Mouse (Mus musculus): ENCODE results near the gene Mipep. TPM values are rescaled to one million over a fixed set of nuclear protein-coding genes. Genes with fewer than 3 reads are reported as not detected.

Gene Mipep
- polyA plus RNA-seq, 1 experiment from 2014 or later, result 20.8 TPM

GRCm38 (mm10) chr14:60818045-60818444 is 33.7 kb downstream of the Mipep start:
- Histone ChIP-seq H3K9me3 (no peaks in the 10 kb centered on the region), H3K4me1 (replicated peaks) (no peaks in the 10 kb centered on the region), H3K36me3 (peaks cover 29% of the 10 kb centered on the region), H3K4me3 (no peak overlapping the region), H3K27ac (no peak overlapping the region), H3K27me3 (ENCODE audit: insufficient read depth, poor library complexity, severe bottlenecking) (no peaks in the 10 kb centered on the region)
- no peak for DNase-seq (ENCODE audit: low spot score)
- 86% methylated on average over 5 of the region's 5 CpGs for WGBS

- H3K9me3 ChIP-seq, result peaks cover 10% of the 10 kb centered on the region
- 93% methylated on average over 2 of the region's 2 CpGs for WGBS
- no peak overlapping the region for H3K27ac ChIP-seq
- no peaks in the 10 kb centered on the region for H3K27me3 ChIP-seq (ENCODE audit: insufficient read depth, poor library complexity, severe bottlenecking)
- no peak overlapping the region for H3K4me3 ChIP-seq
- no peak for DNase-seq (ENCODE audit: low spot score)
- no peaks in the 10 kb centered on the region for H3K4me1 ChIP-seq (replicated peaks)
- peaks cover 50% of the 10 kb centered on the region for H3K36me3 ChIP-seq
Measured at GRCm38 (mm10) chr14:60830096-60830495, 45.7 kb downstream of the Mipep start.

- WGBS, result 66% methylated on average over 6 of the region's 6 CpGs
- H3K27ac ChIP-seq, result no peak overlapping the region
- no peak for DNase-seq (ENCODE audit: low spot score)
- H3K36me3 ChIP-seq, result peaks cover 34% of the 10 kb centered on the region
- H3K27me3 ChIP-seq (ENCODE audit: insufficient read depth, poor library complexity, severe bottlenecking), result no peaks in the 10 kb centered on the region
- peaks cover 5% of the 10 kb centered on the region for H3K9me3 ChIP-seq
- peaks cover 3% of the 10 kb centered on the region for H3K4me1 ChIP-seq (replicated peaks)
- H3K4me3 ChIP-seq, result no peak overlapping the region
Measured at GRCm38 (mm10) chr14:60836709-60837108, 52.3 kb downstream of the Mipep start.

GRCm38 (mm10) chr14:60839654-60840053 is 55.3 kb downstream of the Mipep start:
- no peak for DNase-seq (ENCODE audit: low spot score)
- WGBS, result 93% methylated on average over 8 of the region's 8 CpGs
- no peak overlapping the region for H3K4me3 ChIP-seq
- peaks cover 9% of the 10 kb centered on the region for H3K4me1 ChIP-seq (replicated peaks)
- no peak overlapping the region for H3K27ac ChIP-seq
- H3K36me3 ChIP-seq, result peaks cover 16% of the 10 kb centered on the region
- no peaks in the 10 kb centered on the region for H3K27me3 ChIP-seq (ENCODE audit: insufficient read depth, poor library complexity, severe bottlenecking)
- no peaks in the 10 kb centered on the region for H3K9me3 ChIP-seq

- H3K27ac ChIP-seq, result no peak overlapping the region
- H3K4me3 ChIP-seq, result no peak overlapping the region
- 76% methylated on average over 14 of the region's 14 CpGs for WGBS
- no peak for DNase-seq (ENCODE audit: low spot score)
- peaks cover 14% of the 10 kb centered on the region for H3K4me1 ChIP-seq (replicated peaks)
- no peaks in the 10 kb centered on the region for H3K9me3 ChIP-seq
- H3K27me3 ChIP-seq (ENCODE audit: insufficient read depth, poor library complexity, severe bottlenecking), result no peaks in the 10 kb centered on the region
- peaks cover 21% of the 10 kb centered on the region for H3K36me3 ChIP-seq
Measured at GRCm38 (mm10) chr14:60841977-60842659, 57.7 kb downstream of the Mipep start.

- H3K36me3 ChIP-seq, result peaks cover 20% of the 10 kb centered on the region
- no peak for DNase-seq (ENCODE audit: low spot score)
- no peak overlapping the region for H3K4me3 ChIP-seq
- H3K27me3 ChIP-seq (ENCODE audit: insufficient read depth, poor library complexity, severe bottlenecking), result no peaks in the 10 kb centered on the region
- no peak overlapping the region for H3K27ac ChIP-seq
- 93% methylated on average over 7 of the region's 7 CpGs for WGBS
- no peaks in the 10 kb centered on the region for H3K9me3 ChIP-seq
- peaks cover 14% of the 10 kb centered on the region for H3K4me1 ChIP-seq (replicated peaks)
Measured at GRCm38 (mm10) chr14:60843596-60843995, 59.2 kb downstream of the Mipep start.

- no peaks in the 10 kb centered on the region for H3K27me3 ChIP-seq (ENCODE audit: insufficient read depth, poor library complexity, severe bottlenecking)
- H3K36me3 ChIP-seq, result peaks cover 37% of the 10 kb centered on the region
- H3K4me3 ChIP-seq, result no peak overlapping the region
- no peak for DNase-seq (ENCODE audit: low spot score)
- no peak overlapping the region for H3K27ac ChIP-seq
- H3K9me3 ChIP-seq, result no peaks in the 10 kb centered on the region
- WGBS, result 66% methylated on average over 10 of the region's 10 CpGs
- H3K4me1 ChIP-seq (replicated peaks), result peaks cover 14% of the 10 kb centered on the region
Measured at GRCm38 (mm10) chr14:60845261-60846045, 61.1 kb downstream of the Mipep start.

- peaks cover 42% of the 10 kb centered on the region for H3K36me3 ChIP-seq
- no peaks in the 10 kb centered on the region for H3K9me3 ChIP-seq
- no peak for DNase-seq (ENCODE audit: low spot score)
- H3K4me1 ChIP-seq (replicated peaks), result peaks cover 14% of the 10 kb centered on the region
- no peak overlapping the region for H3K27ac ChIP-seq
- 93% methylated on average over 5 of the region's 5 CpGs for WGBS
- no peak overlapping the region for H3K4me3 ChIP-seq
- no peaks in the 10 kb centered on the region for H3K27me3 ChIP-seq (ENCODE audit: insufficient read depth, poor library complexity, severe bottlenecking)
Measured at GRCm38 (mm10) chr14:60846174-60846573, 61.8 kb downstream of the Mipep start.

GRCm38 (mm10) chr14:60848194-60848593 is 63.8 kb downstream of the Mipep start:
- Histone ChIP-seq H3K27ac (no peak overlapping the region), H3K4me1 (replicated peaks) (peaks cover 5% of the 10 kb centered on the region; the same call in 1 of the 2 replicates), H3K9me3 (no peaks in the 10 kb centered on the region), H3K36me3 (peaks cover 54% of the 10 kb centered on the region), H3K4me3 (no peak overlapping the region), H3K27me3 (ENCODE audit: insufficient read depth, poor library complexity, severe bottlenecking) (no peaks in the 10 kb centered on the region)
- no peak for DNase-seq (ENCODE audit: low spot score)
- WGBS, result 95% methylated on average over 5 of the region's 5 CpGs

- DNase-seq (ENCODE audit: low spot score), result no peak
- WGBS, result 90% methylated on average over 14 of the region's 14 CpGs
- Histone ChIP-seq H3K27me3 (ENCODE audit: insufficient read depth, poor library complexity, severe bottlenecking) (no peaks in the 10 kb centered on the region), H3K27ac (no peak overlapping the region), H3K4me1 (replicated peaks) (peaks cover 5% of the 10 kb centered on the region; the same call in 1 of the 2 replicates), H3K9me3 (no peaks in the 10 kb centered on the region), H3K4me3 (no peak overlapping the region), H3K36me3 (peaks cover 60% of the 10 kb centered on the region)
Measured at GRCm38 (mm10) chr14:60850101-60850500, 65.7 kb downstream of the Mipep start.

GRCm38 (mm10) chr14:60851632-60852031 is 67.3 kb downstream of the Mipep start:
- 90% methylated on average over 5 of the region's 5 CpGs for WGBS

GRCm38 (mm10) chr14:60856199-60856912 is 72.0 kb downstream of the Mipep start:
- H3K9me3 ChIP-seq, result no peaks in the 10 kb centered on the region
- no peak for DNase-seq (ENCODE audit: low spot score)
- peaks cover 32% of the 10 kb centered on the region for H3K36me3 ChIP-seq
- H3K4me3 ChIP-seq, result no peak overlapping the region
- H3K27me3 ChIP-seq (ENCODE audit: insufficient read depth, poor library complexity, severe bottlenecking), result no peaks in the 10 kb centered on the region
- WGBS, result 85% methylated on average over 7 of the region's 7 CpGs
- H3K4me1 ChIP-seq (replicated peaks), result 0 out of 2 replicates have a peak, but pooled peaks cover 4% of the 10 kb centered on the region
- H3K27ac ChIP-seq, result no peak overlapping the region

More at GRCm38 (mm10) chr14:60851632-60852031, 67.3 kb downstream of the Mipep start:
- H3K27me3 ChIP-seq (ENCODE audit: insufficient read depth, poor library complexity, severe bottlenecking), result no peaks in the 10 kb centered on the region
- H3K36me3 ChIP-seq, result peaks cover 61% of the 10 kb centered on the region
- H3K4me3 ChIP-seq, result no peak overlapping the region
- H3K4me1 ChIP-seq (replicated peaks), result no peaks in the 10 kb centered on the region
- H3K27ac ChIP-seq, result no peak overlapping the region
- H3K9me3 ChIP-seq, result no peaks in the 10 kb centered on the region
- no peak for DNase-seq (ENCODE audit: low spot score)

- Histone ChIP-seq H3K27ac (no peak overlapping the region), H3K9me3 (no peaks in the 10 kb centered on the region), H3K4me3 (no peak overlapping the region), H3K27me3 (ENCODE audit: insufficient read depth, poor library complexity, severe bottlenecking) (no peaks in the 10 kb centered on the region), H3K36me3 (peaks cover 26% of the 10 kb centered on the region), H3K4me1 (replicated peaks) (0 out of 2 replicates have a peak, but pooled peaks cover 4% of the 10 kb centered on the region)
- 90% methylated on average over 7 of the region's 7 CpGs for WGBS
- no peak for DNase-seq (ENCODE audit: low spot score)
Measured at GRCm38 (mm10) chr14:60856913-60857300, 72.5 kb downstream of the Mipep start.
